Mouse (Mus musculus) left cerebral cortex, postnatal 10 days (tissue): ENCODE data around the gene Blmh. TPM values are rescaled to one million over a fixed set of nuclear protein-coding genes. Genes with fewer than 3 reads are reported as not detected.
"Not testable (repeated sequence)": the region's sequence is repeated elsewhere in the genome, so short reads cannot be mapped to it uniquely, and the experiment has no call there.

Source experiments
- DNase-seq, 2 experiments: peaks; one replicate each; pipeline ENCODE4 v3.0.0; 2021 to 2022; ENCODE audit warnings: low spot score in 2 of 2, mixed read lengths in 1 of 2; ENCODE audit errors: extremely low spot score in 1 of 2
- intact Hi-C: fragments of 180-260 bp; cut with DNase I; formaldehyde crosslinking; loops from one replicate; pipeline ENCODE4 v1.15.1; 2025
- total RNA-seq, 2 experiments: library from RNA; stranded (reverse); gene quantifications; 2 replicates each; pipeline ENCODE4 v1.2.3; 2021

Blmh gene
- total RNA-seq, 2 experiments from 2014 or later: 89.0 to 90.1 TPM

GRCm38 (mm10) chr11:76911325-76912054, 13.1 kb upstream of the Blmh start:
- intact Hi-C loops: no loop called here
- no peak for DNase-seq

DNA sequence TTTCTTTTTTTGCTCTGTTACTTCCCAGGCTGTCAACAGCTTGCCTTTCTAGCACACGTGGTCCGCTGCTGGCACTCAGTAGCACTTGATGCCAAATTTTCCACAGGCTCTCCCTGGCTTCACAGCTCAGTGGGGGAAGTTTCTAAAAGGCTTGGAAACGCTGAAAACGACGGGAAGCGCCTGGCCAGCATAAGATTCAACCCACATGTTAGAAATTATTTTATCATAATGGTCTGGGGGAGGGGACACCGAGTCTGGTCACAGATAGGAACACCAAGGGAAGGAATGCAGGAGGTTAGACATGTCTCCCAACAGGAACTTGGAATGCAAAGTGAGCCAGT, 12.6 kb upstream of the Blmh start:
- intact Hi-C loops: no loop called here
- peak; percentile 30 to 52 for DNase-seq

DNA sequence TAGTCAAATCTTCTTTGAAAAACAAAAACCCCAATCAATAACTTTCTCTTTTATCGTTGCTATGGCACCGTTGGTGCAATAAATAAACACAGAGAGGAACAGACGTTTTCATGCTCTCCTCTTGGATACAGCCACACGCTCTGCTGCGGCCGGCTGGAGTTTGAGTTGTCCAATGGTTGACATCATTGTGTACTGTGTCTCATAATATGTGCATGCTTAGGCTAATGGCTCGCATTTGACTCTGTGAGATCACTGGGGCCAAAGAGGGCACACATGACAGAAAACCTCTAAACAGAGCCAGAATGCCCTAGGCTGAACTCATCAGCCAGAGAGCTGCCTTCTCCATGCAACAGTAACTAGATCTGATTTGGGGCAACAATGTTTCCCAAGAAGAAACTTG, 10.2 kb upstream of the Blmh start:
- intact Hi-C loops: no loop called here

GRCm38 (mm10) chr11:76916539-76917229, 7.9 kb upstream of the Blmh start:
- no peak for DNase-seq
- intact Hi-C loops: no loop called here

More for the DNA sequence above, 10.2 kb upstream of the Blmh start:
- no peak for DNase-seq

DNA sequence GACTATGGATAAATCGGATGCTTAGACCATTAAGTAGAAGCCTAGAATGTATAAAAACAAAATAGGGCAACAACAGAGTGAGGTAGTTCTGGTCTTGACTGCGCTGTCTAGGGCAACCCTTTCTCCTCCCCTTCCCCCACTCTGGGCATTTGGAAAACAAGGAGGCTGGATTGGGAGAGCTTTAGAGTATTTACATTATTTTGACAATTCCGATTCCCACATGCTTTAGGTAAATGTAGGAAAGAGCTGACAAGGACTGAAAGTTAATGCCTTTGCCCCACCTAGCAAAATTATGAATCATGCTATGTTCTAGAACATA, 7.4 kb upstream of the Blmh start:
- intact Hi-C loops: no loop called here
- DNase-seq: no peak

- no peak for DNase-seq
- intact Hi-C loops: no loop called here
These were observed 4.0 kb upstream of the Blmh start for GRCm38 (mm10) chr11:76920607-76921006.

- intact Hi-C loops: not testable (repeated sequence)
These were observed 4.0 kb downstream of the Blmh start for GRCm38 (mm10) chr11:76928586-76928985.

GRCm38 (mm10) chr11:76933209-76933608, 8.6 kb downstream of the Blmh start:
- DNase-seq: no peak
- intact Hi-C loops: no loop called here

More at GRCm38 (mm10) chr11:76928586-76928985, 4.0 kb downstream of the Blmh start:
- DNase-seq: not testable (repeated sequence)

- no peak for DNase-seq
- intact Hi-C loops: no loop called here
These were observed 12.0 kb downstream of the Blmh start for GRCm38 (mm10) chr11:76936578-76936977.

DNA sequence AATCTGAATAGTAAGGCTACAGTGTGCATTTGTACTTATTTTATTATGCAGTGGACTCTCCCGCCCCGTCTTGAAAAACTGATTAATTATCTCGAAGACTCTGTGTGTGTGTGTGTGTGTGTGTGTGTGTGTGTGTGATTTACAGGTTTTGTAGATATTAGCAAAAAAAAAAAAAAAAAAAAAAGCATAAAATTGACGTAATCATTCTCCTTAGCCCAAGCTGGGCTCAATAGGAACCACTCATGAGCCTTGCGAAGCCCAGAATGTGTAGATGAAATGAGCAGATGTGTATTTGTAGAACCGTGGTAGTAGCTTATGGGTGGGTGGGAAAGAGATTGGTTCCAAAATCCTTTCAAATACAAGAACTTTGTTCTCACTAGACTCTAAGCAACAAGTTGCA, 20.2 kb downstream of the Blmh start:
- intact Hi-C loops: loop anchor here (5.0 kb wide), 1 partner anchor 158 kb away; no protein-coding TSS in a partner anchor
- DNase-seq: no peak

GRCm38 (mm10) chr11:76945386-76946202, 21.0 kb downstream of the Blmh start:
- peak; percentile 91 to 96 for DNase-seq

GRCm38 (mm10) chr11:76946203-76946585, 21.6 kb downstream of the Blmh start:
- DNase-seq: peak in 1 of 2 experiments; percentile 24
- intact Hi-C loops: loop anchor here (5.0 kb wide), 1 partner anchor 159 kb away; no protein-coding TSS in a partner anchor

More at GRCm38 (mm10) chr11:76945386-76946202, 21.0 kb downstream of the Blmh start:
- intact Hi-C loops: loop anchor here (5.0 kb wide), 1 partner anchor 158 kb away; no protein-coding TSS in a partner anchor

DNA sequence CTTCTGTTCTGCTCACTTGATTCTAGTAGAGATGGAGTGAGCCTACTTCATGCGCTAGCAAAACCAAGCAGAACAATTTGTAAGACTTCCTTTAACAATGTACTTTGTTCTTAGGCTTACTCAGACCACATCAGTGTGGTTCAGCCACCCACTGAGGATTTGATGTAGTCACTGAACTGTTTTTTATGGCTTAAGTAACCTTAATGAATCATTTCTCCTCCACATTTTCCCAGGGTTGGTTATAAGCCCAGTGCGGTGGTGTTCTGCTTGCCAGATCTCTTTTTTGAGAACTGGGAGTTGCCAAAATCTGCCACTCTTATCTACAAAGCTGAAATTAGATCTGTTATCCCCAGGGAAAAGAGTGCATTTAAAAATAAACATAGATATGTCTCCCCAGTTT, 28.9 kb downstream of the Blmh start:
- no peak for DNase-seq
- intact Hi-C loops: no loop called here

- no peak for DNase-seq
- intact Hi-C loops: no loop called here
These were observed 41.1 kb downstream of the Blmh start for GRCm38 (mm10) chr11:76965703-76966102.

DNA sequence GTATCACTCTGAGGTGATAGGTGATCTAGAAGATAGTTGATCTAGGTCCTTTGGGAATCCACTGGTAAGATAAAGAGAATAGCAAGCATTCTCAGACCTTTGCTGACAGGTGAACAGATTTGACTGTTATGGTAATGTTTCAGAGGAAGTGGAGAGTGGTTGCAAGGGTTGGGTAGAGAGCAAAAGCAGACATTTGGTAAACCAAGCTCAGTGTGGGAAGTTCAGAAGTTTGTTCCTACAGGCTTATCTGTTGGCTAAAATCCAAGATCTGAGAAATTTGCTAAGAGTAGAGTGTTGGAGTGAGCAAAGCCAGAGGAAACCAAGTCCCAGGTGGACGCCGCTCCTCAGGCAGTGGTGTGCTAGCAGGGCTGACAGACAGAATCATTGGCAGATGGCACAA, 45.7 kb downstream of the Blmh start:
- intact Hi-C loops: no loop called here
- DNase-seq: no peak

DNA sequence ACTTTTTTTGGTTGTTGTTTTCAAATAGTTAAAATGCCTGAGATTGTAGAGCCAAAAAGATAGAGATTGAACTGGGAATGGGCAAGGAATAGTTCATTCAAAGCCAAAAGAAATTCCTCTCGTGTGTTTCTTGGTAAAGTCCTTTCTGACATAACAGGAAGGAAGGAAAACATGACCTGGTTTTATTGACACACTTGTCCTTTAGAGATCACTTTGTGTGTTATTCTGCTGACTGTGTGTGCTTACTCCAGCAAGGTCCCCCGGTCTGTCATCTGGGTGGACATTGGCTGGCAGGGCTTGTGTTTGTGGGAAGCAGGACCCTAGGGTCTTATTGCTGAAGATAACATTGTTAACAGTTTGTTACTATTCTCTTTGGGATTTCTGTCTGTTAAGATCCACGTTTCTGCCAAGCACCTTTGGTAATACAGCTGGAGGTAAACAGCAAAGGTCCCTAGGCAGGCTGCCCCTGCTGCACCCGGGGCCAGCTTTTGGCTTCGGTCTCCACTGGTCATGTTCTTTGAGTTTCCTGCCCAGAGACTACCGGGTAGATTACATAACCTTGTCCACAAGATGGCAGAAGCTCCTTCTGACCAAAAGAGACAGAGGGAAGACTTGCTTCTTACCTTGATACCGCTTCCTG, 50.2 kb downstream of the Blmh start:
- intact Hi-C loops: no loop called here
- DNase-seq: no peak

GRCm38 (mm10) chr11:76981570-76982141, 57.0 kb downstream of the Blmh start:
- intact Hi-C loops: no loop called here
- DNase-seq: no peak

DNA sequence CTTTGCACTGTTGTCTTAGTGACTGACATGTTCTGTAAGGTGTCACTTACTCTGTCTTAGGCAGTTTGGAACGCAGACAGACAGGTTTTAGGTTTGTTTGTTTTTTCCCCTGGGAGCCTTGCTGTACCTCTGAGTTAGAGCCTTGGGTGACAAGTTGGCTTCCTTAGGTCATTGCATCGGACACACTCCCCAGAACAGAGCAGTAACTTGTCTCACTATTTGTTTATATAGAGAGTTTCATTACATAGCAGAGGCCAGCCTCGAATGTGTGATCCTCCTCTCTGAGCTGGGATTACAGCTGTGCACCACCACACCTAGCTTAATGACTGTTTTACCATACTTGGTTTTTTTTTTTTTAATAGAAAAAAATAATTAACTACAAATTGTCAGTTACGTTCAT, 57.8 kb downstream of the Blmh start:
- intact Hi-C loops: no loop called here
- DNase-seq: no peak

DNA sequence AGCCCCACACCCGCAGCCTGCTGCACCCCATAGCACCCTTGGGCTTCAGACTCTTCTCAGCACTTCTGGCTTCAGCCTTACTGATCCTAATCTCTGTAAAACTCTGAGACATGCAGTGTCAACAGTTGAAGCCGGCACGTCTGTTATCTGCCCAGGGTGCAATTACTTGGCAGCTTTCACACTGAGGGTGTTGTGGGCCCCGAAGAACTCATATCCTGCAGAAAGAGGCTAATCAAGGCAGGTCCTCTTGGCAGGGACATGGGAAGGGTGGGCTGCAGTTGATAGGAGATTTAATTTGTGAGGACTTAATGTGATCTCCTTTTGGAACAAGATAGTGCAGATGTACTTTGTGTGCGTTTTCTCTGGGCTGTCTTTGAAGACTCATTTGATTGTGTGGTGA, 59.0 kb downstream of the Blmh start:
- DNase-seq: no peak
- intact Hi-C loops: no loop called here
